Mouse (Mus musculus) urinary bladder, adult 18-20 months (tissue): Measurements from ENCODE around the gene F10.
"Not testable (repeated sequence)": the region's sequence is repeated elsewhere in the genome, so short reads cannot be mapped to it uniquely, and the experiment has no call there.

Source experiments
- DNase-seq, 2 experiments: peaks; one replicate each; pipeline ENCODE4 v3.0.0; 2022; ENCODE audit warnings: low spot score in 2 of 2, mixed read lengths in 2 of 2

Gene F10

GRCm38 (mm10) chr8:13060441-13061150 is 23.5 kb downstream of the F10 start, which contains the start of gene Proz:
Gene Proz (plus strand): TSS chr8:13060914.
- no peak for DNase-seq

DNA sequence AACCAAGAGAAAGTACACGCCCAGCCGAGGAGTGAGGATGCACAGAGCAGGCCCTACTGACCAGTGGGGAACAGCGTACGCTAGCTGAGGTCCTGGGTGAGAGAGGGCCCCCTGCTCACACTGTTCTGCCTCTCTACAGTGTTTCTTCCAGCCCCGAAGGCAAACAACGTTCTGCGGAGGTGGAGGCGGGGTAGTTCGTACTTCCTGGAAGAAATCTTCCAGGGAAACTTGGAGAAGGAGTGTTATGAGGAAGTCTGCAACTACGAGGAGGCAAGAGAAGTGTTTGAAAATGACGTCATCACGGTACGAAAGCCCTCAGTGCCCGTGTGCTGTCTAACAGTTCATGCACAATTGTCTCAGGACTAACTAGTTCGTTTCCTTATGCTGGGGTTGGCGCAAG is 26.0 kb downstream of the F10 start:
- no peak for DNase-seq

DNA sequence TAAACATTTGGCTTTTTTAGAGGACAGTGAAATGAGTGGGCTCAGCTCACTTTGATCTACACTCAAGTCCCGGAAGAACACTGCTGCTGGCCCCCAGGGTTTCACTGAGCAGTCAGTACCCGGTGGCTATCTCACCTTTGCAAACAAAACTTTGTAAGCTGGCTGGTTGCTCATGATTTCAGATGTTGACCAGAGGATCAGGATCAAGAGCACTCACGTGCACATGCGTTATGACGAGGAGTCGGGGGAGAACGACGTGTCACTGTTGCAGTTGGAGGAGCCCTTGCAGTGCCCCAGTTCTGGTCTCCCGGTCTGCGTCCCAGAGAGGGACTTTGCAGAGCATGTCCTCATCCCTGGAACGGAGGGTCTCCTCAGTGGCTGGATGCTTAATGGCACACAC is 36.1 kb downstream of the F10 start:
- no peak for DNase-seq

- DNase-seq, result no peak
These were observed 37.9 kb downstream of the F10 start for GRCm38 (mm10) chr8:13075044-13075443.

- not testable (repeated sequence) for DNase-seq
These were observed 38.5 kb downstream of the F10 start for GRCm38 (mm10) chr8:13075579-13075978.

DNA sequence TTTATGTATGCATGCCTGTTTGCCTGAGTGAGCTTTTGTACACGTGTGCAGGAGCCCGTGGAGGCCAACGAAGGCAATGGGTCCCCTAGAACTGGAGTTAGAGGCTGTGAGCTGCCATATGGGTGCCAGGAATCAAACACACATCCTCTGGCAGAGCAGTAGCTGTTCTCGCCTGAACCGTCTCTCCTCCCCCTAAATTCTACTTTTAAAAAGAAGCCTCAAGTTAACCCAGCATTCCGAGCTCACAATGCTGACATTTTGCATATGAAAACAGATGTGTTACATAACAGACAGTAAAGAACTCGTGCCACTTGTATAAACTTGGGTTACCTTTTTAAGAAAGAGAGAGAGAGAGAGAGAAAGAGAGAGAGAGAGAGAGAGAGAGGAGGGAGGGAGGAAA is 40.4 kb downstream of the F10 start:
- DNase-seq, result no peak

DNA sequence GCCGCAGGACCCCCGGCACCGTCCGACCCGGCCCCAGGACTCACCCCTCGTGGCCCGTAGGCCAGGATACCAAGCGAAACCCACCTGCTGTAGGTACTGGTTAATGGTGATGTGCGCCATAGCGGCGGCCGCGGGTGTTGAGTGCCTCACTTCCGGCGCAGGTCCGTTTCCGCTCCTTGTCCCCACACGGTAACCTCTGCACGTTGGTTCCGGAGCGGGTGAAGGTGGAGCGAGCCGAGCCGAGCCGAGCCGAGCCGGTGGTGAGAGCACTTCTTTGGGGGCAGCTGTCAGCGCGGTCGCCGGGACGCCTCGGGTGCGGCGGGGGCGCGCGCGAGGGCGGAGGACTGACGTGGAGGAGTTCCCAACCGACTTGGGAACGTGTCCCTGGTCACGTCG is 67.6 kb downstream of the F10 start:
- peak; percentile 81 to 93 for DNase-seq

GRCm38 (mm10) chr8:13105087-13105881 is 68.2 kb downstream of the F10 start, which contains the start of the genes Pcid2 and Cul4a:
Gene Pcid2 (minus strand): TSS chr8:13105459.
Gene Cul4a (plus strand): TSS chr8:13105621.
- peak; percentile 89 to 95 for DNase-seq

GRCm38 (mm10) chr8:13105908-13106551 is 68.9 kb downstream of the F10 start:
- peak in 1 of 2 experiments; percentile 6 for DNase-seq
